Mouse (Mus musculus): ENCODE data around the gene Gnai3. TPM values are rescaled to one million over a fixed set of nuclear protein-coding genes. Genes with fewer than 3 reads are reported as not detected.
A peak's percentile ranks its signal among the peaks of the same experiment; 100 is the strongest.

Gene Gnai3
- 34.3 and 35.7 TPM in 2 replicates for polyA plus RNA-seq (2012; rRNA removed)

DNA sequence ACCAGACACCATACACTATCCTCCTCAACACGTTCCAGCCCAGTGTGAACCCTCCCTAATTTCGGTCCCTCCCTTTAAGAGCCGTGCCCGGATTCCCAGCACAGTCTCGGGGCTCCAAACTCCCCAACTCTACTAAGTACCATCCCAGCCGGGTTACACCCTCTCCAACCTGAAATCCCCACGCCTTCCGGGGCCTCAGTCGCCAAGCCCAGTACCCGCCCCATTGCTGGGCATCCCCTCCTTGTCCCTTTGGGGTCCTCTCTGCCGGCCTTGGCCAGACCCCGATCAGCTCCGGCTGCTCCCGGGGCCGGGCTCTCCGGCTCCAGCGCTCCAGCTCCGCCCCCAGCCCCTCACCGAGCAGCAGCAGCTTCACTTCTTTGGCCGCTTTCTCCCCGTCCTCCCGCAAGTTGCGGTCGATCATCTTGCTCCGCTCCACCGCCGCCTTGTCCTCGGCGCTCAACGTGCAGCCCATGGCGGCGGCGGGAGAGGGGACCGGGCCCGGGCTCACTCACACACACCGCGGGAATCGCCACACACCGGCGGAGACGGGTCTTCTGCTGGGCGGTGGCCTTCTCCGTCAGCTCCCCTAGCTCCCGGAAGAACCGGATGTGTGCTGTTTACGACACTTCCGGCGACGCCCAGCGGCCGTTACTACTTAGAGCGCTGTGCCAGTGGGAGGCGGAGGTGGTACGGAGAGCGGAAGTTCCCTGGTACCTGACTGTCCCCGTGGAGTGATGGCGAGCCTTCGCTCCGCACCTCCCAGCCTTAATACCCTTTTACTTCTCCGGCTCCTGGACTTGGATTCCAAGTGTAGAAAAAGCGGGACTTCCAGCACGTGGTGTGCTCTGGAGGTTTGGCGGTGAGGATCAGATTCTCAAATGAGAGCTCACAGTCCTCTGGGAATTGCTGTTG lies at the start of gene Gnai3:
Gnai3 (minus strand) TSS at position 613 of the 912 bp plus-strand sequence.
- Histone ChIP-seq H3K4me3 (ENCODE audit: control insufficient read depth, insufficient read depth, low read length) (peak within 1 kb of the TSS; percentile 88), H3K4me1 (replicated peaks; ENCODE audit: control insufficient read depth, insufficient read depth, low read length) (peaks cover 9% of the 10 kb centered on the region), H3K27ac (ENCODE audit: control insufficient read depth, insufficient read depth, low read length) (peak within 1 kb of the TSS; percentile 43), H3K36me3 (ENCODE audit: control insufficient read depth, insufficient read depth, low read length) (no peaks in the 10 kb centered on the region), H3K27me3 (ENCODE audit: control insufficient read depth, insufficient read depth, low read length) (no peaks in the 10 kb centered on the region)
- peak; percentile 91 for DNase-seq
- TF ChIP-seq CTCF (IDR thresholded peaks at IDR 0.05; ENCODE audit: borderline replicate concordance, control insufficient read depth, extremely low read depth, insufficient read depth, low read length, poor library complexity) (peak; percentile 56; the same call in 1 of the 2 replicates), POLR2A (IDR thresholded peaks at IDR 0.05; ENCODE audit: control insufficient read depth, extremely low read depth, insufficient read depth, low read length, poor library complexity) (peak; percentile 89)
- WGBS, result under 1% methylated on average over 63 of the region's 63 CpGs

GRCm38 (mm10) chr3:108195287-108195686 lies 49.3 kb upstream of the Gnai3 start:
- Histone ChIP-seq H3K36me3 (ENCODE audit: control insufficient read depth, insufficient read depth, low read length) (no peaks in the 10 kb centered on the region), H3K27ac (ENCODE audit: control insufficient read depth, insufficient read depth, low read length) (no peak overlapping the region), H3K27me3 (ENCODE audit: control insufficient read depth, insufficient read depth, low read length) (no peaks in the 10 kb centered on the region), H3K4me3 (ENCODE audit: control insufficient read depth, insufficient read depth, low read length) (no peak overlapping the region), H3K4me1 (replicated peaks; ENCODE audit: control insufficient read depth, insufficient read depth, low read length) (peaks cover 9% of the 10 kb centered on the region)
- TF ChIP-seq CTCF (IDR thresholded peaks at IDR 0.05; ENCODE audit: borderline replicate concordance, control insufficient read depth, extremely low read depth, insufficient read depth, low read length, poor library complexity) (no peak), POLR2A (IDR thresholded peaks at IDR 0.05; ENCODE audit: control insufficient read depth, extremely low read depth, insufficient read depth, low read length, poor library complexity) (no peak)
- DNase-seq, result no peak
- WGBS, result 87% methylated on average over 4 of the region's 4 CpGs

DNA sequence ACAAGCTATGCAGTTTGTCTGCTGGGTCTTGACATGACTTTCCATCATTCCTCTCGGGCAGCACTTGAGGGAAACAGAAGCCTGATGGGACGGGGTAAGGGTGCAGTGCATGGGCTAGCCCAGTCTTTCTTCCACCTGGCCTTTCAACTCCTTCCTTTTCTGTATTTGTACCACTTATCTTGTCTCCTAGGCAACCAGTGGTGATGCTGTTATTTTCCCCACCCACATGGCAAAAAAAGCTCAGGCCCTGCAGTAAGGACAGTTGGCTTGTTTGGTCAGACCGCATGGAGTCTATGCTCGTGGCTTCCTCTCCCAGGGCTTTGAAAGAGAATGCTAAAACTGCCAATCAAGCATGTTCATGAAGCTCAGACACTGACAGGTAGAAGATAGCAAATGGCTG lies 47.7 kb upstream of the Gnai3 start:
- Histone ChIP-seq H3K36me3 (ENCODE audit: control insufficient read depth, insufficient read depth, low read length) (no peaks in the 10 kb centered on the region), H3K4me3 (ENCODE audit: control insufficient read depth, insufficient read depth, low read length) (no peak overlapping the region), H3K4me1 (replicated peaks; ENCODE audit: control insufficient read depth, insufficient read depth, low read length) (no peaks in the 10 kb centered on the region), H3K27me3 (ENCODE audit: control insufficient read depth, insufficient read depth, low read length) (no peaks in the 10 kb centered on the region), H3K27ac (ENCODE audit: control insufficient read depth, insufficient read depth, low read length) (no peak overlapping the region)
- 89% methylated on average over 4 of the region's 4 CpGs for WGBS
- TF ChIP-seq POLR2A (IDR thresholded peaks at IDR 0.05; ENCODE audit: control insufficient read depth, extremely low read depth, insufficient read depth, low read length, poor library complexity) (no peak), CTCF (IDR thresholded peaks at IDR 0.05; ENCODE audit: borderline replicate concordance, control insufficient read depth, extremely low read depth, insufficient read depth, low read length, poor library complexity) (no peak)
- no peak for DNase-seq

DNA sequence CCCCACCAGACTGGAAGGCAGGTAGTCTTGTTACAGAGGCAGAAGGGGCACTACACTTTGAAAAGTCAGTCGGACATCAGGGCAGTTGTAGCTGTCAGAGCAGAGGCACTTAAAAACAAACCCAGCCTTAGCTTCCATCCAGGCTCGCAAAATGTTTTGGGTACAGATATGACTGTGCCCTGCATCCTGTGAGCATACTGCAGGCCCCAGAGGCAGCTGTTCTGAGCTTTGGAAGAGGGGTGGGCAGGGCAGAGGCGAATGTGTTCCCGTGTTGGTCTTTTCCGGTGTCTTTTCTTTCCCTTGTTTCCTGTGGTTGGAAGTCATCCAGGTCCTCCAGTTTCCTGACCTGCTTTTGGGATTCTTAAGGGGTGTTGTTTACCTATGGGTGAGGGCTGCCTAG lies 44.0 kb upstream of the Gnai3 start:
- H3K4me1 ChIP-seq (replicated peaks; ENCODE audit: control insufficient read depth, insufficient read depth, low read length), result peaks cover 10% of the 10 kb centered on the region
- no peaks in the 10 kb centered on the region for H3K36me3 ChIP-seq (ENCODE audit: control insufficient read depth, insufficient read depth, low read length)
- H3K4me3 ChIP-seq (ENCODE audit: control insufficient read depth, insufficient read depth, low read length), result no peak overlapping the region
- H3K27ac ChIP-seq (ENCODE audit: control insufficient read depth, insufficient read depth, low read length), result no peak overlapping the region
- H3K27me3 ChIP-seq (ENCODE audit: control insufficient read depth, insufficient read depth, low read length), result no peaks in the 10 kb centered on the region; the same call in 1 of the 2 replicates
- no peak for DNase-seq
- TF ChIP-seq POLR2A (IDR thresholded peaks at IDR 0.05; ENCODE audit: control insufficient read depth, extremely low read depth, insufficient read depth, low read length, poor library complexity) (no peak), CTCF (IDR thresholded peaks at IDR 0.05; ENCODE audit: borderline replicate concordance, control insufficient read depth, extremely low read depth, insufficient read depth, low read length, poor library complexity) (no peak)
- 86% methylated on average over 5 of the region's 5 CpGs for WGBS

GRCm38 (mm10) chr3:108188716-108189490 lies 43.0 kb upstream of the Gnai3 start:
- TF ChIP-seq POLR2A (IDR thresholded peaks at IDR 0.05; ENCODE audit: control insufficient read depth, extremely low read depth, insufficient read depth, low read length, poor library complexity) (no peak), CTCF (IDR thresholded peaks at IDR 0.05; ENCODE audit: borderline replicate concordance, control insufficient read depth, extremely low read depth, insufficient read depth, low read length, poor library complexity) (no peak)
- Histone ChIP-seq H3K36me3 (ENCODE audit: control insufficient read depth, insufficient read depth, low read length) (no peaks in the 10 kb centered on the region), H3K27me3 (ENCODE audit: control insufficient read depth, insufficient read depth, low read length) (no peaks in the 10 kb centered on the region; the same call in 1 of the 2 replicates), H3K4me3 (ENCODE audit: control insufficient read depth, insufficient read depth, low read length) (no peak overlapping the region), H3K4me1 (replicated peaks; ENCODE audit: control insufficient read depth, insufficient read depth, low read length) (peaks cover 10% of the 10 kb centered on the region), H3K27ac (ENCODE audit: control insufficient read depth, insufficient read depth, low read length) (no peak overlapping the region)
- DNase-seq, result no peak
- WGBS, result 92% methylated on average over 9 of the region's 9 CpGs

GRCm38 (mm10) chr3:108187111-108187795 lies 41.3 kb upstream of the Gnai3 start:
- Histone ChIP-seq H3K27ac (ENCODE audit: control insufficient read depth, insufficient read depth, low read length) (no peak overlapping the region), H3K36me3 (ENCODE audit: control insufficient read depth, insufficient read depth, low read length) (no peaks in the 10 kb centered on the region), H3K27me3 (ENCODE audit: control insufficient read depth, insufficient read depth, low read length) (no peaks in the 10 kb centered on the region; the same call in 1 of the 2 replicates), H3K4me1 (replicated peaks; ENCODE audit: control insufficient read depth, insufficient read depth, low read length) (peaks cover 10% of the 10 kb centered on the region), H3K4me3 (ENCODE audit: control insufficient read depth, insufficient read depth, low read length) (no peak overlapping the region)
- DNase-seq, result no peak
- TF ChIP-seq POLR2A (IDR thresholded peaks at IDR 0.05; ENCODE audit: control insufficient read depth, extremely low read depth, insufficient read depth, low read length, poor library complexity) (no peak), CTCF (IDR thresholded peaks at IDR 0.05; ENCODE audit: borderline replicate concordance, control insufficient read depth, extremely low read depth, insufficient read depth, low read length, poor library complexity) (no peak)
- WGBS, result 34% methylated on average over 20 of the region's 20 CpGs
